Mouse (Mus musculus) neural tube, embryonic 13.5 days (tissue): ENCODE data around the gene Slc1a3. TPM values are rescaled to one million over a fixed set of nuclear protein-coding genes. Genes with fewer than 3 reads are reported as not detected.

ENCODE experiments used
- ATAC-seq: fragments of 200-750 bp; cut with Nextera tagmentation; 2 replicates; pipeline ENCODE4 v1.8.0; 2017; ENCODE audit warnings: low read depth, mild to moderate bottlenecking, moderate TSS enrichment, moderate library complexity
- H3K27ac ChIP-seq: fragments of 300-500 bp; sonication (generic); replicated peaks from 2 replicates; pipeline ENCODE4 v1.5.1; 2015; ENCODE audit warnings: moderate library complexity, mild to moderate bottlenecking, inconsistent platforms
- H3K27me3 ChIP-seq: fragments of 300-500 bp; sonication (generic); 2 replicates; pipeline ENCODE4 v1.6.1; 2015; ENCODE audit warnings: mild to moderate bottlenecking, inconsistent platforms
- H3K36me3 ChIP-seq: fragments of 300-500 bp; sonication (generic); 2 replicates; pipeline ENCODE4 v1.6.1; 2015; ENCODE audit warnings: mild to moderate bottlenecking, inconsistent platforms
- H3K4me1 ChIP-seq: fragments of 300-500 bp; sonication (generic); replicated peaks from 2 replicates; pipeline ENCODE4 v1.6.1; 2015; ENCODE audit warnings: inconsistent platforms
- H3K4me2 ChIP-seq: fragments of 300-500 bp; sonication (generic); 2 replicates; pipeline ENCODE4 v1.6.1; 2015; ENCODE audit warnings: inconsistent platforms, mild to moderate bottlenecking, moderate library complexity
- H3K4me3 ChIP-seq: fragments of 300-500 bp; sonication (generic); 2 replicates; pipeline ENCODE4 v1.5.1; 2015; ENCODE audit warnings: mild to moderate bottlenecking, inconsistent platforms
- H3K9ac ChIP-seq: fragments of 300-500 bp; sonication (generic); 2 replicates; pipeline ENCODE4 v1.6.1; 2015; ENCODE audit warnings: moderate library complexity, mild to moderate bottlenecking, inconsistent platforms
- H3K9me3 ChIP-seq: fragments of 300-500 bp; sonication (generic); 2 replicates; pipeline ENCODE4 v1.6.1; 2016; ENCODE audit warnings: inconsistent platforms
- WGBS: fragments of 180-500 bp; shearing (Covaris S2); methylation state at CpG from one replicate; pipeline ENCODE4 v1.1.7; 2015; 5-methylcytosine and 5-hydroxymethylcytosine counted together
- polyA plus RNA-seq: library from polyadenylated mRNA; unstranded; fragments of >200 nt; fragmentation: Nextera tagmentation; extraction: Ambion mirVana; gene quantifications from 2 replicates; pipeline ENCODE4 v1.2.1, GENCODE M21; 2015

The Slc1a3 gene
- polyA plus RNA-seq, 1 experiment from 2014 or later: 156 TPM

- H3K4me3 ChIP-seq: peak overlapping the region; percentile 38
- no peak overlapping the region for H3K27ac ChIP-seq
- H3K4me2 ChIP-seq: peak overlapping the region; percentile 67
- no peak for ATAC-seq
- H3K4me1 ChIP-seq: peaks cover 35% of the 10 kb centered on the region
- H3K36me3 ChIP-seq: no peaks in the 10 kb centered on the region
- peaks cover 21% of the 10 kb centered on the region for H3K27me3 ChIP-seq
- H3K9ac ChIP-seq: peak overlapping the region; percentile 38; the same call in 1 of the 2 replicates
- WGBS: 2% methylated on average over 15 of the region's 15 CpGs
- no peaks in the 10 kb centered on the region for H3K9me3 ChIP-seq
Measured at GRCm38 (mm10) chr15:8627097-8627537, 83.4 kb downstream of the Slc1a3 start.

DNA sequence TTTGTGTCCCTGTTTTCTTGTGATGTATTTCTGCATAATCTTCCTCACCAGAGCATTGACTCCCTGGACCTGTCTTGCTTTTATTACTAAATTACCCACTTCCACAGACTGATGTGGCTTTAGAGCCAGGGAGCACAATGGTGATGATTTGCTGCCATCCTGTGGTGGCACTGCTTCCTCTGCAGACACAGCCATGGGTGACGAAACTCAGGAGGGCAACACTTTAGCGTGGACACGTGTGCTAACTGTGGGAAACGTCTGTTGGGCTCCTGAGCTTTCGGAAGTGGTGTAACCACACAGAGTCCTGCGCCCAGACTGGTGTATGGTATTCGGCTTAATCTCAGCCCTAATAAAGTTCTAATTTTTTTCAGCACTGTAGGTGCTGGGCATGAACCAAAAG, 85.2 kb downstream of the Slc1a3 start:
- 56% methylated on average over 7 of the region's 7 CpGs for WGBS
- Histone ChIP-seq H3K4me2 (no peak overlapping the region), H3K9me3 (no peaks in the 10 kb centered on the region), H3K4me3 (no peak overlapping the region), H3K36me3 (no peaks in the 10 kb centered on the region), H3K27ac (no peak overlapping the region), H3K9ac (no peak overlapping the region), H3K27me3 (peaks cover 15% of the 10 kb centered on the region), H3K4me1 (peaks cover 24% of the 10 kb centered on the region)
- ATAC-seq: no peak

DNA sequence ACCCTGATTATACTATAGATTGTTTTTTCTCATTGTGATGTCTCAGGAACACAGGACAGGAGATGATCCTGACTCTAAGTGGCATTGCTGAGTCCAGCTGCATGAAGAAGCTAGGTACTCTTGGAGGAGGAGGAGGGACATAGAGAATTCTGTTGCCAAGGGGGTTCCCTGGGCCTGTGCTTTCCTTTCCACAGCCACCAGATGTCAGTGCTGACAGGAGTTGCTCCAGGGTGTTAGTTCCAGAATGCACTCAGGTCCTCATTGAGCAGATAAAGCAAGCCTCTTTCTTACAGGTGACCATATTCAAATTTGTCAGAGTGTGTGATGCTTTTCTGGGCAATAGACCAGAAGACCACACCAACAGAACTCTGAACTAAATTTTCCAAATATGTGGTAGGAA, 86.7 kb downstream of the Slc1a3 start:
- H3K27me3 ChIP-seq: peaks cover 12% of the 10 kb centered on the region
- H3K4me1 ChIP-seq: peaks cover 11% of the 10 kb centered on the region
- ATAC-seq: no peak
- no peaks in the 10 kb centered on the region for H3K9me3 ChIP-seq
- H3K4me2 ChIP-seq: no peak overlapping the region
- H3K9ac ChIP-seq: no peak overlapping the region
- no peaks in the 10 kb centered on the region for H3K36me3 ChIP-seq
- H3K4me3 ChIP-seq: no peak overlapping the region
- H3K27ac ChIP-seq: no peak overlapping the region

DNA sequence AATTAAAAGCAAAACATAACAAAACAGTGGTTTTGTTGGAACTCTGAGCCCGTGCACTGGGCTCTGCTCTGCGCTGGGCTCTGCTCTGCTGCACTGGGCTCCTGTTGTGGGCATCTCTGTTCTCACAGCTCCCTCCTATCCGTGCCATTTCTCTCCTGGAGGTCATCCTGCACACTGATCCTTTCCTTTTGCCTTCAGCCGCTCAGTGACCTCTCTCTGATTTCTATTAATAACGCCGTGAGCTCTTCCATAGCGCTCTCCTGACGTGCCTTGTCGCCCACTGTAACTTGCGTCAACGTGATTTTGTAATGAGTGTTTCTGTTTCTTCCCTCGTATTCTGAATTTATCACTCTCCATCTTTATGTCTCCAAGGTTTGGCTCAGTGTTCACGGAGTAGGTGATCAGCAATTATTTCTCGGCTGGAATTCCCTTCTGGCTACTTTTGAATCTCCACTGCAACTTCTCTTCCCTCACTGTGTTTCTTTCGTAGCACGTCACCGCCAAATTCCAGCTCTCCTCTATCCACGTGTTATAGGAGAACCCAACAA, 91.0 kb downstream of the Slc1a3 start:
- no peak for ATAC-seq
- H3K9ac ChIP-seq: no peak overlapping the region
- no peaks in the 10 kb centered on the region for H3K4me1 ChIP-seq
- H3K4me3 ChIP-seq: no peak overlapping the region
- no peaks in the 10 kb centered on the region for H3K27me3 ChIP-seq
- 78% methylated on average over 18 of the region's 18 CpGs for WGBS
- no peaks in the 10 kb centered on the region for H3K36me3 ChIP-seq
- H3K9me3 ChIP-seq: no peaks in the 10 kb centered on the region
- H3K27ac ChIP-seq: no peak overlapping the region
- H3K4me2 ChIP-seq: no peak overlapping the region

GRCm38 (mm10) chr15:8616290-8616689, 94.3 kb downstream of the Slc1a3 start:
- Histone ChIP-seq H3K9ac (no peak overlapping the region), H3K36me3 (no peaks in the 10 kb centered on the region), H3K9me3 (no peaks in the 10 kb centered on the region), H3K27ac (no peak overlapping the region), H3K27me3 (no peaks in the 10 kb centered on the region), H3K4me3 (no peak overlapping the region), H3K4me2 (no peak overlapping the region), H3K4me1 (no peaks in the 10 kb centered on the region)
- ATAC-seq: no peak
- 82% methylated on average over 12 of the region's 12 CpGs for WGBS

DNA sequence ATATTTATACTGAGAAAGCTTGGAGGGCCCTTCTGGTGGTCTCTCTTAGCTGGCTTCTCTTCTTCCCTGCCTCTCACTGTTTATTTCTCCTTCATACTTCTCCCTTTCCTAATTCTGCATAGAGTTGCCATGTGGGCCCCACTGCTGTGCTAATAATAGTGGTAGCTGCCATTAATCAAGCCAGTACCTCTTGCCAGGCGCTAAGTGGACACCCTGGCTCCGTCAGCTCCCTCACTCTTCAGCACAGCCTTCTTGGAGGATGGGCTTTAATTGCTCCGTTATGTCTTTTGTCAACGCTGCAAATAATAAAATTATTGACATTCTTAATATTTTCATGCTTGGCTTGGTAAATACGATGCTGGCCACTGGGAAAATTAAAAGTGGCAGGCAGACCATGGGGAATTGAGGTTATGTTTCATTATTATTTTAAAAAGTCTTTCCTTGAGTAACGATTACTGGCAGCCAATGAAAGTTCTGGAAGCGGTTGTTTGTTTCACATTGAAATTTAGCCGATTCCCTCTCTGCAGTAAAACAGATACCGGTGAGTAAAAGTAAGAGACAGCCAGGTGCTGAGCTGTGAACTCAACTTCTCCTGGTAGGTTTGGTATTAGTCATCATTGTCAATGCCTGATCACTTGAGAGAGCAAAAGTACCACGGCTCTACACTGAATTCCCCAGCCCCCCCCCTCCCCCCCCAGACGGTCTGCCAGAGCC, 94.9 kb downstream of the Slc1a3 start:
- ATAC-seq: no peak
- Histone ChIP-seq H3K4me2 (no peak overlapping the region), H3K4me1 (no peaks in the 10 kb centered on the region), H3K36me3 (no peaks in the 10 kb centered on the region), H3K4me3 (no peak overlapping the region), H3K27ac (no peak overlapping the region), H3K27me3 (no peaks in the 10 kb centered on the region), H3K9me3 (no peaks in the 10 kb centered on the region), H3K9ac (no peak overlapping the region)
- WGBS: 73% methylated on average over 11 of the region's 11 CpGs

GRCm38 (mm10) chr15:8614701-8615100, 95.9 kb downstream of the Slc1a3 start:
- H3K27ac ChIP-seq: no peak overlapping the region
- H3K4me3 ChIP-seq: no peak overlapping the region
- H3K9ac ChIP-seq: no peak overlapping the region
- 83% methylated on average over 5 of the region's 5 CpGs for WGBS
- H3K36me3 ChIP-seq: no peaks in the 10 kb centered on the region
- no peak overlapping the region for H3K4me2 ChIP-seq
- no peak for ATAC-seq
- no peaks in the 10 kb centered on the region for H3K4me1 ChIP-seq
- no peaks in the 10 kb centered on the region for H3K9me3 ChIP-seq
- no peaks in the 10 kb centered on the region for H3K27me3 ChIP-seq

DNA sequence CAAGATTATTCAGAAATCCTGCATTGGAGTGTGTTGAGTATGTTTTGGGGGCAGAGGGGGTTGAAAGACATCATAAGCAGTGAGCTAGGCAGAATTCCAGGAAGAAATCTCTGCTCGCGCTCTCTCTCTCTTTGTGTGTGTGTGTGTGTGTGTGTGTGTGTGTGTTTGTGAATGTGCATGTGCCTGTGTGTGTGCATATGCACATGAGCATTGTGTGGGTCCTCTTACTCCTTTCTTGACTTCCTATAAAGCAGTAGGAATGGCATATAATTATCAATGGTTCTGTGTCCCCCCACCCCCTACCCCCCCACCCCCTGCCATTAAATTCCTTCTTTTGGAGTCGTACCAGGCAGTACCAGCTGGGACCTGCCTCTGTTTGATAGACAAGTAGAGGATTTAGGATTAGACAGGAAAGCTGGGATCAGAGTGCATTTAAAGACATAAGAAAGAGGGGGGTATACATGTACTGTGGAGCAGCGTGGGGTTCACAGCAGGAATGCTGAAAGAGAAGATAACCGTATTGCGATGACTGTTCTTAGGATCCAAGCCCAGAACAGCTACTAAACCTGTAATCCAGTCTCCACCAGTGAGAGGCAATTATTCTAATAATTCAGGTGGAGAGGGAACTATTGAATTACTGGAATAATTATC, 104.9 kb downstream of the Slc1a3 start:
- no peaks in the 10 kb centered on the region for H3K27me3 ChIP-seq
- WGBS: 67% methylated on average over 6 of the region's 6 CpGs
- ATAC-seq: no peak
- H3K9ac ChIP-seq: no peak overlapping the region
- H3K27ac ChIP-seq: no peak overlapping the region
- no peak overlapping the region for H3K4me3 ChIP-seq
- no peaks in the 10 kb centered on the region for H3K9me3 ChIP-seq
- H3K4me2 ChIP-seq: no peak overlapping the region
- no peaks in the 10 kb centered on the region for H3K36me3 ChIP-seq
- H3K4me1 ChIP-seq: peaks cover 10% of the 10 kb centered on the region

GRCm38 (mm10) chr15:8602362-8602761, 108.2 kb downstream of the Slc1a3 start:
- Histone ChIP-seq H3K9me3 (no peaks in the 10 kb centered on the region), H3K4me1 (peaks cover 10% of the 10 kb centered on the region), H3K27me3 (no peaks in the 10 kb centered on the region), H3K4me3 (no peak overlapping the region), H3K36me3 (no peaks in the 10 kb centered on the region), H3K9ac (no peak overlapping the region), H3K4me2 (no peak overlapping the region), H3K27ac (no peak overlapping the region)
- WGBS: 86% methylated on average over 6 of the region's 6 CpGs
- ATAC-seq: no peak

GRCm38 (mm10) chr15:8601312-8602146, 109.0 kb downstream of the Slc1a3 start:
- Histone ChIP-seq H3K9me3 (no peaks in the 10 kb centered on the region), H3K27ac (no peak overlapping the region), H3K4me2 (no peak overlapping the region), H3K4me3 (no peak overlapping the region), H3K9ac (no peak overlapping the region), H3K27me3 (no peaks in the 10 kb centered on the region), H3K36me3 (no peaks in the 10 kb centered on the region), H3K4me1 (peaks cover 10% of the 10 kb centered on the region)
- peak; percentile 78 for ATAC-seq
- 56% methylated on average over 13 of the region's 13 CpGs for WGBS

GRCm38 (mm10) chr15:8596375-8596900, 114.1 kb downstream of the Slc1a3 start:
- H3K9ac ChIP-seq: no peak overlapping the region
- H3K4me2 ChIP-seq: no peak overlapping the region
- no peak for ATAC-seq
- no peaks in the 10 kb centered on the region for H3K9me3 ChIP-seq
- H3K27ac ChIP-seq: no peak overlapping the region
- no peaks in the 10 kb centered on the region for H3K36me3 ChIP-seq
- H3K4me3 ChIP-seq: no peak overlapping the region
- WGBS: 88% methylated on average over 8 of the region's 8 CpGs
- H3K27me3 ChIP-seq: no peaks in the 10 kb centered on the region
- H3K4me1 ChIP-seq: peaks cover 3% of the 10 kb centered on the region

- no peak for ATAC-seq
- WGBS: 81% methylated on average over 12 of the region's 12 CpGs
Measured at GRCm38 (mm10) chr15:8595226-8595625, 115.3 kb downstream of the Slc1a3 start.

More at GRCm38 (mm10) chr15:8595226-8595625, 115.3 kb downstream of the Slc1a3 start:
- Histone ChIP-seq H3K9me3 (no peaks in the 10 kb centered on the region), H3K4me3 (no peak overlapping the region), H3K4me1 (no peaks in the 10 kb centered on the region), H3K4me2 (no peak overlapping the region), H3K27ac (no peak overlapping the region), H3K27me3 (no peaks in the 10 kb centered on the region), H3K9ac (no peak overlapping the region), H3K36me3 (no peaks in the 10 kb centered on the region)
